Mouse (Mus musculus) thymus, adult 2 months (tissue): ENCODE data around the gene Igf1.

Source experiments
- CTCF ChIP-seq: fragments of 200-500 bp; IDR thresholded peaks from 2 replicates; pipeline ENCODE4 v1.5.1; 2012; ENCODE audit warnings: mild to moderate bottlenecking, control low read depth, low read length, moderate library complexity, borderline replicate concordance; ENCODE audit not compliant: control insufficient read depth, poor library complexity, insufficient read depth; ENCODE audit errors: extremely low read depth
- POLR2A ChIP-seq: fragments of 200-500 bp; IDR thresholded peaks from 2 replicates; pipeline ENCODE4 v1.6.1; 2012; ENCODE audit warnings: mild to moderate bottlenecking, low read length, control low read depth, moderate library complexity; ENCODE audit not compliant: control insufficient read depth, poor library complexity, insufficient read depth; ENCODE audit errors: extremely low read depth

GRCm38 (mm10) chr10:87812157-87813072 lies 45.6 kb upstream of the Igf1 start:
- no peak for TF ChIP-seq CTCF
- TF ChIP-seq POLR2A: no peak
